Mouse (Mus musculus): ENCODE results near the gene Tmem26.

Gene Tmem26

DNA sequence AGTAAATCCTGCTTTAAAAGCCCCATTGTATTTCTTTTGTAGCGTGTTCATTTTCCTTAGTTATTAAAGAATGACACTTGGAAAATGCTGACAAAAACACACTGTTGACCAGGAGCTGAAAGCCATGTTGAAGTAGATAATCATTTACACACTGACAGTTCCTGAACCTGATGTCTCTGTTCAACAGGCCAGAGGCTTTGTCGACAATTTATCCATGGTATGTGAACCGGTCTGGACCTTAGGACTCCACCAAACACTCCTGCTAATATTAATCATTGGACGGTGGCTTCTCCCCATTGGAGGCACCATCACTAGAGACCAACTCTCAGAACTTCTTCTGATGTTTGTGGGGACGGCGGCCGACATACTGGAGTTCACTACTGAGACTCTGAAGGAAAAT, 27.5 kb downstream of the Tmem26 start:
- no peak for DNase-seq (ENCODE audit: extremely low spot score, low spot score)

DNA sequence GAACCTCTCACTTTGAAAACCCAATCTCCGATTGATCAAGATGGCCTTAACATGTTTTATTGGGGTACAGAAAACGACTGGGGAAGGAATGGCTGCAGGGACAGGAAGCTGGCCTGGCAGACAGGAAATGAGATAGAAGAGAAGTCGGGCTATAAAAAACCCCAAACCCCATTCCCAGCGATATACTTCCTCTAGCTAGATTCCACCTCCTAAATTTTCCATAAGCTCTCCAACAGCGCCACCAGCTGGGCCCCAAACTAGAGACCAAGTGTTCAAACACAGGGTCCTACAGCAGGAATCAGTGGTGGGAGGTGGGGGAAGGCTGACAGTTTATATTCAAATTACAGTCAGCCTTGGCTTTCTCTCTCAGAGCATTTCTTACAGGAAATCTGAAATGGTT, 35.8 kb downstream of the Tmem26 start:
- peak; percentile 34 for DNase-seq (ENCODE audit: extremely low spot score, low spot score)

DNA sequence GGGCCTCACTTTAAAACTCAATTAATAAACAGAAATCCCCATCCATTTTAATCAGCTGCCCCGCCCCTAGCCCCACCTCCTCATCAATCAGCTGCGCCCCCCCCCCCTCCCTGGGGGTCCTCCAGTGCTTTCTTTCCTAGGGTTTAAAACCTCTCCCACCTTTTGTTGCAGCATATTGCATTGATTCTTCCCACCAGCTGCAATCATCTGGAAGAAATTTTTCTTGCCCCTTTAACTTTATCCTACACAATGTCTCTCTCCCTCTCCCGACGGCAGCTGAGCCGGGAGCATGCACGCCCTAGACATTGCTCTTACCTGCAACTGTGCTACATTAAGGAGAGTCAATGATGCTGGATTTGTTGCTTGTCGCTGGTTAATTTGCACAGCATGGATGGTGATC, 36.3 kb downstream of the Tmem26 start:
- peak; percentile 41 for DNase-seq (ENCODE audit: extremely low spot score, low spot score)

DNA sequence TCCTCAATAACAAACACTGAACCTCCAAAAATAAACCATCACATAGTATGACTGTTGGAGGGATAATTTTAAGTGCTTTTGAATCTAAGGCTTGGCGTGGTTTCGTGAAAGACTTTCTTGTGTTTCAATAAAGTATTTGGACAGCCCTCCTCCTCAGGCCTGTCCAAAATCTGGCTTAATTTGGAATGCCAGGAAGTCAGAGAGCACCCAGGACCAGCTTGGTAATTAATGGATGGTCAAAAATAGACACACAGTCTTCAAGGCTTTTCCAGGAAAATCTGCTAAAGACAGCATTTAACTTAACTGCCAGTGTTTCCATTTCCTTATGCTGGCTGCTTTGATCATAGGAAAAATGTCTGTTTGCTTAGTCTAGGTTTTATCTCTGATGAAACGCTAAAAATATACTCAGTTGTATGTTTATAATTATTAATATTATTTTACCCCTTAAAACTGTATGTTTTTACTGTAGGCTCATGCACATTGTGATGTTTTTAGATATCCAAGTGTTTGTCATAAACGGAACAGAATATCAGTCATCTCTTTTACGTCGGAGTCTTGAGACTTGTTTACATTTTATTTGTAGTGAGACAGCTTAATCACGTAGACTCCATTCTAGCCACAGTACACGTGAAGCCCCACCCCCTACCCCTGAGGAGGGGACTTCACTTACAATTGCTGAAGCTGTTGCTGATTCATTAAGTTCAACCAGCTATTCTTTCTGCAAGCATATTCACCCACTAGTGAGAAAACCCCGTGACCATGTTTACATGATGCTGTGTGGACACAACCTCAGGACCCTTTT, 57.8 kb downstream of the Tmem26 start:
- DNase-seq (ENCODE audit: extremely low spot score, low spot score) = no peak

DNA sequence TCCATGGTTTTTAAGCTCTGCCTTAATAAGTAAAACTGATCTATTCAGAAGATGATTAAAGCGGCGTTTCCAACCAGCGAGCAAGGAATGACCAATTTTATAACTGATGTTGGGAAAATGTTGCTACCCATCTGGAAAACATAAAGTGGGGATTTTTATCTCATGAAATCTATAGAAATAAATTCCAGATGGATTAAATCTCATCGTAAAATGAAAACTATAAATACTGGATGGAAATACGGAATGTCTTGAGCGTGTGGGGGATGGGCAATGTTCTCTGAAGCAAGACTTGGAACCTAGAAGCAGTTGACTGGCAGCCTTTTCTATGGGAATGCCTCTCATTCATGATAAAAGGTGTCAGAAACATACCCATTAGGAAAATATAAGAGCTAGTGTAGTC, 59.3 kb downstream of the Tmem26 start:
- no peak for DNase-seq (ENCODE audit: extremely low spot score, low spot score)

DNA sequence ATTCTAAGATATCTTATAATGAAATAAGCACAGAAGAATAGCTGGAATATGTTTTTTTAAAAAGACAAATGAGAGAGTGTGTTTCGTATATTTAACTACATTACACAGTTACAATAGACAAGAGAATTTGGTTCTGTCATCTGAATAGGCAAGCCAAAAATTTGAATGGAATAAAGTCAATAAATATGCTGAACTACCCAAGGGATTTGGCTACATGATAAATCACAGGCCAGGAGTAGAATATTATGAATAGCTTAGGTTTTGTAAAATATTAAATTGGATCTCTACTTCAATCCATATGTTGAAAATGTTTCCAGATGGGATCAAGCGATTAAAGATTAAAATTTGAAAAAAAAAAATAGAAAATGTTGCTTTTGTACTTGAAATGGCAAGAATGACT, 60.4 kb downstream of the Tmem26 start:
- no peak for DNase-seq (ENCODE audit: extremely low spot score, low spot score)

DNA sequence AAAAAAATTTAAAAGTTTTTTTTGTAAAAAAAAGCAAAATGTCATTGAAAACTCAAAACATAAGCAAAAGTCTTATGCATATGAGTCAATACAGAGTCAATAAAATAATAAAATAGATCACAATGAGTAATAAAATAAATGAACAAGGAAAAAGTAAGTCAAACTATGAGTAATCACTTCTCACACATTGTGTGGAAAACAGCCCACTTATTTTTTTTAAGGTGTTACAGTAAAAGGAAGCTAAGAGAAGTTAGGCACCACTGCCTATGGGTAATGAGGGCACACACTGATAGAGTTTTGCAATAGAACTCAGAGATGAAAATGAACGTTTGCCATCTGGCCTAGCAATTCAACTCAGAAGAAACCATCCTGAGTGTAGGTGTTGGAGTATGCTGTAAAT, 61.0 kb downstream of the Tmem26 start:
- DNase-seq (ENCODE audit: extremely low spot score, low spot score) = no peak

DNA sequence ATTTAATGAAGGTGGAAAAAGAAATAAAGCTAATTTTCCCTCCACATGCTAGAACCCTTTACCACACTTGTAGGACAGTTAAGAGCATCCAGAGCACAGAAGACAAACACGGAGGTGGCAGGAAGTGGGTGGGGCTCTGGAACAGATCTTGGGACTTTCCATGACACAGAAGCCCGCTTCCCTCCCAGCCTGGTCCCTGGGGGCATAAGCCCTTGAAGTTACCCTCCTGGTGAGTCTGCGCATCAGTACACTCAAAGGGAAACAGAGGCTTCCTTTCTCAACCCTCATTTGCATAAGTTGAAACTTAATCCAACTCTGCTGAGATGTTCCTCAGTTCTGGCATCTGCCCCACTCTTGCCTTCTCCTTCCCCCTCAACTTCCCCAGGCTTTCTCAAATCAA, 72.0 kb downstream of the Tmem26 start:
- no peak for DNase-seq (ENCODE audit: extremely low spot score, low spot score)

DNA sequence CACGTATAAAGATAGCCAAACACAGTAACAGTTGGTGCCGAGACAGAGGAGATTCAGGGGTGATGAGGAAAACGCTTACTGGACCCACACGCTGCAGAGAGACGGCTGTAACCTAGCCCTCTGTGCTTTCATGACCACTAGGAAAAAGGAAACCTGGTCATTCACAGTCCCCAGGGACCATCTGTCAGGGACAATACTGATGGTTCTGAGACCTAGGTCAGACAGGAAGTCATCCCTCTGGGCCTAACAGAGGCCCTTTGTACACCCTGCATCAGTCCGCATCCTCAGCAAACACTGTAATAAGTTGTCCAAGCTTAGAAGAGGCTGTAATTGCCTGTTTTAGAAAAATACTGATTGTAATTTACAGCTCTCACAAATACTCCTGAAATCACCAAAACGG, 76.4 kb downstream of the Tmem26 start:
- DNase-seq (ENCODE audit: extremely low spot score, low spot score) = peak; percentile 38

DNA sequence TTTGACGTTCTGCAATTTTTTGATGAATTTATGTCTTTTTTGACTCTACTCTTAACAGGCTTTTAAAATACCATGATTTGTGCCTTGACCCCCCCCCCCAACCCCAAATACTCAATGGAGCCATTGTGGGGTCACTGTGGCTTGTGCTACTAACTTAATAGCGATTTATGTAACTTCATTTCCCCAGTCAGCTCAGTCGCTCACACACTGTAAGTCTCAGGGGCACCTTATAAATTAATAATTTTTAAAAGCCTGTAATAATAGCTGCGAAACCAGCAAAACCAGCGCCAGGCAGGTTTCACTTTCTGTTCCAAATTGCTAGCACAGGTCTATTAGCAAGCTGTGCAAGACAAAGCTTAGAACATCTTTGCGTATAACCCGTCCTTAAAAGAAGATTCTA, 76.9 kb downstream of the Tmem26 start:
- no peak for DNase-seq (ENCODE audit: extremely low spot score, low spot score)

DNA sequence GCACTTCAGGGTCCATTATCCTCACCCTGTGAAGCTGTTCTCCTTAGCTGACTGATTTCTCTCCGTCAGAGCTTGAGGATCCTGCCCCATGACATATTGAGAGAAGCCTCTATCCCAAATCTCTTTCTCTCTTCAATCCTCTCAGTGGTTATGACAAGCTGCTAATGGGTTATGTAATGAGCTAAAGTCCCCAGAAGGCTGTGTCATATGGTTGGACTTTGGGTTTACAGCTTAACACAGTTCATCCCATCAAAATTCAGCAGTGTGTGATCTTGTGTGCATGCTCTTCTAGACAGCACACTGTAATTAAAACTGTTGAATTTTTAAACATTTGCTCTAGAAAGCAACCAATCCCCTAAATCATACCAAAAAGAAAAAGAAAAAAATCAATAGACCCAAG, 82.9 kb downstream of the Tmem26 start:
- DNase-seq (ENCODE audit: extremely low spot score, low spot score) = no peak

DNA sequence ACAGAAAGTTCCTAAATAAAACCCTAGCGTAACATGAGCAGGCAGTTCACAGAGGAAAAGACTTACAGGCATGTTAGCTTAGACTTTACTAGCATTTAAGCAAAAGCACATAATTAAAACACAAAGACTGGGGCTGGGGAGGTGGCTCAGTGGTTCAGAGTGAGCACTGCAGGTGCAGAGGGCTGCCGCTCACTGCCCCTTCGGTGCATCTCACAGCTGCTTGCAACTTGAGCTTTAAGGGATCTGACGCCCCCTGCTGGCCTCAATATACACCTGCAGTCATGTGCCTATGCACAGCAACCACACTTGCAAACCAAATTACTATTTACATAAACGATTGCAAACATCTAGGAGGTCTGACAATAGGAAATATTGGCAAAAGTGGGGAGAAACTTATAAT, 87.5 kb downstream of the Tmem26 start:
- DNase-seq (ENCODE audit: extremely low spot score, low spot score) = no peak

DNA sequence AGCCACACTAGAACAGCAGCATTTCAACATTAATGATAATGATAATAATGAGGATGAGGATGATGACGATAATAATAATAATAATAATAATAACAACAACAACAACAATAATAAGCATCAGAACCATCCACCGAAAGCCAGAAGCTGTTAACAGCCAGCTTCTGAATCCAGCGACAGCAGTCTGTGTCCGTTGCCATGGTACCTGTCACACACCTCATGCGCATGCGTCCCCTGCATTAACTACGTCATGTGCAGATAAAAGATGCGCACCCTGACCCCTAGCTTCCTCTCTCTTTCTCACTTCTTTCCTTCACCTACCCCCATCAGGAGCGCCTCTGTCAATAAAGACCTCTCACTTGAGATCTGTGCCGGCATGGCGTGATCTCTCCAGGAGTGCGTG, 89.3 kb downstream of the Tmem26 start:
- DNase-seq (ENCODE audit: extremely low spot score, low spot score) = no peak

DNA sequence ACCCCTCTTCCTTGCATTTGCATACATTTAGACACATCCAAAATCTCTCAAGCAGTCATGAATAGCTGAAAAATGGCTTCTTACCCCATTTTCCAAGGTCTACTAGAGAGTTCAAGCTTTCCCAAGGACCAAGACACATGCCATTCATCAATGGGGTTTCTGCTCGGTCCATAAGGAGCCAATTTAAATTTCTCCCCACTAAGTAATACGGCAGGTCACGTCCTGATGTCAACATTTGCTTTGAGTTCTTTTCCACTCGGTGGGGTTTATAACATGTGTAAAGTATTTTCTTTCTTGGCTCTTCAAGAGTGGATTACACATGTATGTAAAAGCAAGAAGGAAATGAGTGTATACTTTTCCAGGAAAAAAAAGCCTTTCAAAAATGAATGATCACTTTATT, 93.8 kb downstream of the Tmem26 start:
- no peak for DNase-seq (ENCODE audit: extremely low spot score, low spot score)

DNA sequence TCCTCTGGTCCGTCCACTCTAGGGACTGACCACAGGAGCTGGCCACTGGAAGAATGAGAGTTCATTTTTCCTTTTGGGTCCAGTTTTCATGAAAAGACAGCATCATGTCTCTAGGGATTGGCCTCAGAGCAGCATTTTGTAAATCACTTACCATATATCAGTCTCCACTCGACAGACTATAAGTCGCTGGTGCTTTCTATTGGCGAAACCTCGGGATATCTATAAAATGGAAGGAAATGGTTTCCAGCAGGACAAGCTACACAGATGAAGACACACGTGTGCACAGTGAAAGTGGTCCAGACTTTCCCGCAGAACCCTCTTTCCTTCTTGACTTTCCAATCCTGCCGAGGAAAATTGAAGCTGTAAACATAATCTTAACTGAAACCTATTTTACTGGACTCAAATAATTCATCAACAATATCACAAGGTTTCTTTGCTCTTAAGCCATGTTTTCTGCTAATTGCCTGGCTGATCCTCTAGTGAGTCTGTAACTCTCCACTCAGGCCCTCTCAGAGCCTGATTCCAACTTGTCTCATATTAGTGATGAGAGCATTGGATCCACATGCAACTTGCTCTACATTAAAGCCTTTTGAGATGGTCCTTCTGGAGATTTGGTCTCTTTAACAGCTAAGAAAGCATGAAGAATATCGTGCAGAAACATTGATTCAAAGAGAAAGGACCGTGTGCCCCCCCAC, 94.8 kb downstream of the Tmem26 start:
- no peak for DNase-seq (ENCODE audit: extremely low spot score, low spot score)

DNA sequence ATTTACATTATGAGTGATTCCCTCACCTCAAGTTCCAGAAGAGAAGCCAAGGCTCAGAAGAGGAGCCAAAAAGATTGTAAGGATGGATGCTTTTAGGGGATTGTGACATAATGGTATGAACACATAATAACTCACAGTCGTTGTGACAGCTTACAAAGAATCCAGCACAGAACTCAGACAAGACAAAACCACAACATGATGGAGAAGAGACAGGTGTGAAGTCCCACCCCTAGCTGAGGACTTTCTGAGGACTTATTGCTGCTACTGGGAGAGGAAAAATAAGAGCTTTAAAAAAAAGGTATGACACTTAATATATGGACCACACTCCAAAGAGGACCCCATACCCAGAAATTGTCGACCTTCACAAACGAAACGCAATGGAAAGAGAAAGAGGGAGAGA, 101.1 kb downstream of the Tmem26 start:
- no peak for DNase-seq (ENCODE audit: extremely low spot score, low spot score)
